Mouse (Mus musculus): Measurements from ENCODE around the gene Fnip2.

The Fnip2 gene

GRCm38 (mm10) chr3:79564875-79565606 lies 2.6 kb downstream of the Fnip2 start:
- DNase-seq (ENCODE audit: low read depth, low spot score): no peak

GRCm38 (mm10) chr3:79563511-79563910 lies 4.1 kb downstream of the Fnip2 start:
- DNase-seq (ENCODE audit: low read depth, low spot score): no peak

- DNase-seq (ENCODE audit: low read depth, low spot score): no peak
Measured at GRCm38 (mm10) chr3:79561784-79562715, 5.5 kb downstream of the Fnip2 start.

- no peak for DNase-seq (ENCODE audit: low read depth, low spot score)
Measured at GRCm38 (mm10) chr3:79560555-79560954, 7.0 kb downstream of the Fnip2 start.

- DNase-seq (ENCODE audit: low read depth, low spot score): no peak
Measured at GRCm38 (mm10) chr3:79559773-79560045, 7.9 kb downstream of the Fnip2 start.

GRCm38 (mm10) chr3:79559021-79559772 lies 8.4 kb downstream of the Fnip2 start:
- DNase-seq (ENCODE audit: low read depth, low spot score): no peak

GRCm38 (mm10) chr3:79555061-79555460 lies 12.5 kb downstream of the Fnip2 start:
- no peak for DNase-seq (ENCODE audit: low read depth, low spot score)

GRCm38 (mm10) chr3:79553779-79554178 lies 13.8 kb downstream of the Fnip2 start:
- DNase-seq (ENCODE audit: low read depth, low spot score): no peak

GRCm38 (mm10) chr3:79551826-79552552 lies 15.6 kb downstream of the Fnip2 start:
- no peak for DNase-seq (ENCODE audit: low read depth, low spot score)

- DNase-seq (ENCODE audit: low read depth, low spot score): no peak
Measured at GRCm38 (mm10) chr3:79549751-79550393, 17.7 kb downstream of the Fnip2 start.

- DNase-seq (ENCODE audit: low read depth, low spot score): no peak
Measured at GRCm38 (mm10) chr3:79548681-79549437, 18.7 kb downstream of the Fnip2 start.

- DNase-seq (ENCODE audit: low read depth, low spot score): no peak
Measured at GRCm38 (mm10) chr3:79542585-79542984, 25.0 kb downstream of the Fnip2 start.

GRCm38 (mm10) chr3:79539656-79540055 lies 27.9 kb downstream of the Fnip2 start:
- DNase-seq (ENCODE audit: low read depth, low spot score): no peak

GRCm38 (mm10) chr3:79539124-79539523 lies 28.5 kb downstream of the Fnip2 start:
- DNase-seq (ENCODE audit: low read depth, low spot score): no peak

GRCm38 (mm10) chr3:79538342-79538741 lies 29.3 kb downstream of the Fnip2 start:
- DNase-seq (ENCODE audit: low read depth, low spot score): no peak

- DNase-seq (ENCODE audit: low read depth, low spot score): no peak
Measured at GRCm38 (mm10) chr3:79537626-79538203, 29.9 kb downstream of the Fnip2 start.

- DNase-seq (ENCODE audit: low read depth, low spot score): no peak
Measured at GRCm38 (mm10) chr3:79537023-79537422, 30.6 kb downstream of the Fnip2 start.

GRCm38 (mm10) chr3:79531581-79532271 lies 35.9 kb downstream of the Fnip2 start:
- no peak for DNase-seq (ENCODE audit: low read depth, low spot score)

GRCm38 (mm10) chr3:79529499-79530096 lies 38.0 kb downstream of the Fnip2 start:
- DNase-seq (ENCODE audit: low read depth, low spot score): no peak
